Mouse (Mus musculus): ENCODE measurements around the gene Padi4.

Padi4 gene

DNA sequence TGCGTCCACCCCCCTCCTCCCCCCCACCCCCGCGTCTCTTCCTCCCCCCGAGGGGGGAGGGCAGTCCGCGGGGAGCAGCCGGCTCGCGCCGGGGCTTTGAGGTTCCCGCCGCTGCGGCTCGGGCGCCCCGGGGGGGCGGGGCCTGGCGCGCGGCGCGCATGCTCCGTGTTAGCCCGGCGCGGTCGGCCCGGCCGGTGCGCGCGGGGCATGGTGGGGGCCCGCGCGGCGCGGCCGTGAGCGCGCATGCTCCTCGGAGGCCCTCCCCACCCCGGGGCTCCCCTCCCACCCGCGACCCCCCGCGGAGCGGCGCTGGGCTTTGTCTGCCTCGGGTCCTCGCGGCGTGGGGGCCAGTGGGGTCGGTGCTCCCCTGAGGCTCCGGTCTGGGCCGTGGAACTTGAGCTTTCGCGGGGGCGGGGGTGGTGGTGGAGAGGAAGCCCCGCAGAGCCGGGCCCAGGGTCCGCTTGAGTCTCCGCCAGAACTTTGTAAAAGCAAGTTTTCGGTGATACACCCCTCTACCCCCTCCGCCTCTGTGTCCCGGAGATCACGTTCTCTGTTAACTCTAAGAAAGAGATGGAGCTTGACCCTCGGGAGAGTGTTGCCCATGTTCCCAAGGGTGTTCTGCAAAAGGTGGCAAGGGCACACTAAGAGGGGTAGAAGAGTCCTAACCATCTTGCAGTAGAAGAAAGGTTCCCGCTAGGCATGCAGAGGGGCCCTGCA, 71.3 kb downstream of the Padi4 start:
- DNase-seq (ENCODE audit: low read depth, low spot score), result no peak

DNA sequence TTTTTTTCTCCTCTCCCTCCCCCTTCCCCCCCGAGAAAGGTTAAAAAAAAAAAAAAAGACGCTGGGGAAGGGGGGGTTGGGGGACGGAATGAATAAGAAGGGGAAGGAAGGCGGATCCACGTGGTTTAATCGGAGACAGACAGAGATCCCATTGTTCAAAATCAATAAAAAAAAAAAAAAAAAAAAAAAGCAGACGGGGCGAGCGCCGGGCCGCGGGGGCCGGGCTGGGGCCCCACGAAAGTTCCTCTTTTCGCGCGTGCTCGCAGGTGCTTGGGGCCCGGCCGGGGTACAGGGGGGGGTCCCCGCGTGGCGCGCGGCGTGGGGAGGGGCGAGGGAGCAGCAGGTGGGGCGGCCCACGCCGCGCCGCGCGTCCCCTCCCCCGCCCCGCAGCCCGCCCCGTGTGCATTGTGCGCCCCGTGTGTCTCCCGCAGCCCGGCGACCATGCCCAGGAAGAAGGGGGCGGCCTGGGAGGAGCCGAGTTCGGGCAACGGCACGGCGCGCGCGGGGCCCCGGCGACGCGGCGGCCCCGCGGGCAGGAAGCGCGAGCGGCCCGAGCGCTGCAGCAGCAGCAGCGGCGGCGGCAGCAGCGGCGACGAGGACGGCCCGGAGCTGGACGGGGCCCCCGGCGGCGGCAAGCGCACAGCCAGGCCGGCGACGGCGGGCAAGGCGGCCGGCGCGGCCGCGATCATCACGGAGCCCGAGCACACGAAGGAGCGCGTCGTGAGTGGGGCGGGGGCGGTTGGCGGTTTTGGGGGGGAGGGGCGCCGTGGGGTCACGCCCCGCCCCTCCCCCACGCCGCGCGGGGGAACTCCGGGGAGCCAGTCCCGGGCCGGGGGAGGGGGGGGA, 72.1 kb downstream of the Padi4 start:
- no peak for DNase-seq (ENCODE audit: low read depth, low spot score)

DNA sequence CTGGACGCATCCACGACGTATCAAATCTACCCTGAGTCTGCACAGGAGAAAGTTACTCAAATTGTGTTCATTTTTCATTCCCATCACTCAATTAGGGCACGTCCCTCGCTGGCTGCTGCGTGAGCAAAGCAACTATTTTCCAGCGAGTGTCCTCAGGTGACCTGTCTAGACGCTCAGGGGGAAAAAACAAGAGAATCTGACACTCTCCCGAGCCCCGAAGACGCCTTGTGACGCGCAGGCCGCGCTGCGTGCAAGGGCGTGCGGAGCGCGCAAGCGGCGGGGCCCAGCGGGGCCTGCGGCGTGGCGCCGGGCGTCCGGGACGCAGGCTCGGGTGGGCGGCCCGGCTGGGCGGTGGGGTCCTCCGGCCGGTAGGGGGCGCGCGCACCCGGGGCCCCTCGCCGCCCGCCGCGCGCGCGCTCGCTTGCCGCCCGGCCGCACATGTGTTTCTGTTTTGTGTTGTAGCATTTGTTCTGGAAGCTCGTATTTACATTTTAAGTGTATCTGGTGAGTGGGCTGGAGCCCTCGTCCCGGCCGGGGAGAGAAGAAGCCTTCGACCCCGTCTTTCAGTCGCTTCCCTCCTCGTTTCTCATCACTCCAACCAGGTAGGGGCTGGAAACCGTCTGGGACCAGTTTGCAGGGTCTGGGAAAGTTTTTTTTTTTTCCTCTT, 72.9 kb downstream of the Padi4 start:
- DNase-seq (ENCODE audit: low read depth, low spot score), result no peak

GRCm38 (mm10) chr4:140700269-140701018, 73.6 kb downstream of the Padi4 start, which contains the start of gene Rcc2:
Gene Rcc2 (plus strand): TSS chr4:140700541.
- DNase-seq (ENCODE audit: low read depth, low spot score), result no peak

DNA sequence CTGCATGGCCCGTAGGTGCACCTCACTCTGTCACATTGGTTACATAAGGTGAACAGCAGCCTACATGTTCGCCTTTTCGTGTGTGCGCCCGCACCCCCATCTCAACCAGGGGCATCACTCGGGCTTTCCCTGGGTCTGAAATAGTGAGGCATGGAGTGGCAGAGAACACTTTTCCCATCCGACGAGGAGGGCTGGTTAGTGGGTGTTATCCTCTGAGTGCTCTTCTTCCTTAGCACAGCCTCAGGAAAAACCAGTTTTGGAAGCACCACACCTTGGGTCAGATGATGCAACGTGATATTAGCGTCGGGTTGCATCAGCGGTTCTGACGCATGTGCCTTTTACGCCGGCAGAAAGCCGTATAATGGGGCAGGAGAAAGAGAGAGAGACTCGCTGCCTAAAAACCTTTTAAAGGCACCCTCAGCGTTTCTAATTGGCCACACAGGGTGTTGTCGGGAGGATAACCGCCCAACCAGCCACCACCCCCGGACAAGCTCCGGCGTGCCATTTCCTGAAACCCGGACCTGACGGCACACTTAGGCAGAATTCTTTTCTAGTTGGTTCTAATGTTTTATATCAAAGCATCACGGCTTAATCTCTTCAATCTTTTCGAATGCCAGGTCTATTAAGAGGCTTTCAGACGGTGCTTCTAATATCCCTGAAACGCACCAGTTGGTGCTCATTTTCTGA, 74.5 kb downstream of the Padi4 start:
- no peak for DNase-seq (ENCODE audit: low read depth, low spot score)
